Mouse (Mus musculus) CD4-positive, CD25-positive, alpha-beta regulatory T cell, adult 9 weeks (primary cell): ENCODE results near the gene Enox1. TPM values are rescaled to one million over a fixed set of nuclear protein-coding genes. Genes with fewer than 3 reads are reported as not detected.

Experiments used
- polyA plus RNA-seq: library from polyadenylated mRNA; unstranded; fragments of 100-300 nt; shearing (Covaris generic); gene quantifications from one replicate; pipeline ENCODE4 v1.2.1, GENCODE M21; 2017

Enox1 gene
- 0.17 TPM for polyA plus RNA-seq

GRCm38 (mm10) chr14:77156222-77156910 lies at the start of gene Enox1:
TSS of gene Enox1 (plus strand) at chr14:77156763.

Other genes with a start within 250 kb of the Enox1 start
- gene Ccdc122, start 120.0 kb upstream of the Enox1 start, polyA plus RNA-seq, result 2.2 TPM
- gene Lacc1, start 119.9 kb upstream of the Enox1 start, polyA plus RNA-seq, result 0.17 TPM